Mouse (Mus musculus) forebrain, embryonic 15.5 days (tissue): ENCODE results near the gene Zfp275. TPM values are rescaled to one million over a fixed set of nuclear protein-coding genes. Genes with fewer than 3 reads are reported as not detected.
"Not testable (repeated sequence)": the region's sequence is repeated elsewhere in the genome, so short reads cannot be mapped to it uniquely, and the experiment has no call there.

ENCODE experiments used
- ATAC-seq: fragments of 200-750 bp; cut with Nextera tagmentation; replicated peaks from 2 replicates; pipeline ENCODE4 v1.8.0; 2017; ENCODE audit warnings: mild to moderate bottlenecking, moderate TSS enrichment, moderate library complexity
- H3K27ac ChIP-seq: fragments of 300-500 bp; sonication (generic); replicated peaks from 2 replicates; pipeline ENCODE4 v1.5.1; 2015; ENCODE audit warnings: mild to moderate bottlenecking, inconsistent platforms
- H3K27me3 ChIP-seq: fragments of 300-500 bp; sonication (generic); 2 replicates; pipeline ENCODE4 v1.6.1; 2015; ENCODE audit warnings: inconsistent platforms
- H3K36me3 ChIP-seq: fragments of 300-500 bp; sonication (generic); 2 replicates; pipeline ENCODE4 v1.6.1; 2015; ENCODE audit warnings: mild to moderate bottlenecking, inconsistent platforms
- H3K4me1 ChIP-seq: fragments of 300-500 bp; sonication (generic); 2 replicates; pipeline ENCODE4 v1.6.1; 2015; ENCODE audit warnings: inconsistent platforms
- H3K4me2 ChIP-seq: fragments of 300-500 bp; sonication (generic); replicated peaks from 2 replicates; pipeline ENCODE4 v1.6.1; 2015; ENCODE audit warnings: mild to moderate bottlenecking, inconsistent platforms
- H3K4me3 ChIP-seq: fragments of 300-500 bp; sonication (generic); 2 replicates; pipeline ENCODE4 v1.5.1; 2015; ENCODE audit warnings: mild to moderate bottlenecking, inconsistent platforms
- H3K9ac ChIP-seq: fragments of 300-500 bp; sonication (generic); replicated peaks from 2 replicates; pipeline ENCODE4 v1.6.1; 2015; ENCODE audit warnings: mild to moderate bottlenecking, inconsistent platforms
- H3K9me3 ChIP-seq: fragments of 300-500 bp; sonication (generic); 2 replicates; pipeline ENCODE4 v1.6.1; 2016; ENCODE audit warnings: inconsistent platforms
- WGBS: fragments of 180-500 bp; shearing (Covaris S2); methylation state at CpG from one replicate; pipeline ENCODE4 v1.1.7; 2015; ENCODE audit warnings: mixed read lengths; 5-methylcytosine and 5-hydroxymethylcytosine counted together
- polyA plus RNA-seq: library from polyadenylated mRNA; unstranded; fragments of >200 nt; fragmentation: Nextera tagmentation; extraction: Ambion mirVana; gene quantifications from 2 replicates; pipeline ENCODE4 v1.2.1, GENCODE M21; 2015

The Zfp275 gene
- polyA plus RNA-seq, 1 experiment from 2014 or later: 12.0 TPM

DNA sequence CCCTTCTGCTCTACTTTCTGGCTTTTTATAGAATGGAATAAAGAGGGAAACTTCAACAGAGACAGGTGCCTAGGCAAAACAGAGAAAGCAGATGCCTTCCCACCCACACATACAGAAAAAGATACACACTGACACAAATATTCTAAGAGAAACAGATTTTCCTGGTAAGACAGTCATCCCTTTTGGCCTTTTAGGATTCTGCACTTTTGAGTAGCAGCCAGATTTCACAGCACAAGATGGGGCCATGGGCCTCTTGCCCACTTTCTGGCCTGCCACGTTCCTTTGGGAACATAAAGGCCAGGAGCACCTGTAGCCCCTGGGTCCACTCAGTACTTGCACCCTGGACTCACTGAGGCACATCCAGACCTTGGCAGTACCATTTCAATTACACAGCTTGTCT is 1.9 kb downstream of the Zfp275 start:
- H3K36me3 ChIP-seq: no peaks in the 10 kb centered on the region
- ATAC-seq: no peak
- WGBS: 83% methylated on average over 1 of the region's 1 CpGs
- H3K4me1 ChIP-seq: peaks cover 5% of the 10 kb centered on the region
- no peaks in the 10 kb centered on the region for H3K9me3 ChIP-seq
- H3K4me3 ChIP-seq: no peak overlapping the region
- no peak overlapping the region for H3K4me2 ChIP-seq
- H3K27ac ChIP-seq: no peak overlapping the region
- no peaks in the 10 kb centered on the region for H3K27me3 ChIP-seq
- H3K9ac ChIP-seq: no peak overlapping the region

- H3K27ac ChIP-seq: no peak overlapping the region
- WGBS: 91% methylated on average over 2 of the region's 2 CpGs
- H3K9ac ChIP-seq: no peak overlapping the region
- no peaks in the 10 kb centered on the region for H3K9me3 ChIP-seq
- peaks cover 35% of the 10 kb centered on the region for H3K36me3 ChIP-seq
- no peak overlapping the region for H3K4me3 ChIP-seq
- H3K4me2 ChIP-seq: no peak overlapping the region
- no peaks in the 10 kb centered on the region for H3K4me1 ChIP-seq
- no peak for ATAC-seq
- H3K27me3 ChIP-seq: no peaks in the 10 kb centered on the region
These were observed 13.7 kb downstream of the Zfp275 start for GRCm38 (mm10) chrX:73356163-73356562.

GRCm38 (mm10) chrX:73356719-73357118 is 14.3 kb downstream of the Zfp275 start:
- WGBS: 64% methylated on average over 1 of the region's 1 CpGs
- no peak overlapping the region for H3K9ac ChIP-seq
- H3K4me1 ChIP-seq: no peaks in the 10 kb centered on the region
- ATAC-seq: no peak
- peaks cover 32% of the 10 kb centered on the region for H3K36me3 ChIP-seq
- no peaks in the 10 kb centered on the region for H3K27me3 ChIP-seq
- no peak overlapping the region for H3K4me3 ChIP-seq
- H3K4me2 ChIP-seq: no peak overlapping the region
- no peaks in the 10 kb centered on the region for H3K9me3 ChIP-seq
- no peak overlapping the region for H3K27ac ChIP-seq

GRCm38 (mm10) chrX:73363291-73363690 is 20.9 kb downstream of the Zfp275 start:
- no peaks in the 10 kb centered on the region for H3K36me3 ChIP-seq
- no peaks in the 10 kb centered on the region for H3K9me3 ChIP-seq
- ATAC-seq: no peak
- H3K4me2 ChIP-seq: no peak overlapping the region
- no peak overlapping the region for H3K27ac ChIP-seq
- no peak overlapping the region for H3K4me3 ChIP-seq
- H3K9ac ChIP-seq: no peak overlapping the region
- no peaks in the 10 kb centered on the region for H3K4me1 ChIP-seq
- H3K27me3 ChIP-seq: no peaks in the 10 kb centered on the region

DNA sequence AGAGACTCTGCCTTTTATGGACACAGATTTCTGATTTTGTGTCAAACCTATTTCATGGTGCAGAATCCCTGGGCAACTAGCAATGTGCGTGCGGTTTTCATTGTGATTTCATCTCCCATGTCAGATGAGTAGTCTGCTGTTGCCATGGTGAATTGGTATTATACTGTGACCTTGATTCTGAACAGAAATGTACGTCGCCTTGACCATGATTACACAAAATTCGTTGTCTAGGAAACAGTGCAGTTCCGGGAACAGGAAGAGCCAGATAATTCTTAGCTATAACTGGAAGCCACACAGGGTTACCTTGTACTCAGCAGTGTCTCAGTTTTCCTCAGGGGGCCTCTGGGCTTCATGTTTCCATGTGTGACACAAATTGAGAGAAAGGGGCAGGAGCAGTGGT is 42.0 kb downstream of the Zfp275 start:
- H3K27ac ChIP-seq: peak overlapping the region; percentile 40; the same call in 1 of the 2 replicates

DNA sequence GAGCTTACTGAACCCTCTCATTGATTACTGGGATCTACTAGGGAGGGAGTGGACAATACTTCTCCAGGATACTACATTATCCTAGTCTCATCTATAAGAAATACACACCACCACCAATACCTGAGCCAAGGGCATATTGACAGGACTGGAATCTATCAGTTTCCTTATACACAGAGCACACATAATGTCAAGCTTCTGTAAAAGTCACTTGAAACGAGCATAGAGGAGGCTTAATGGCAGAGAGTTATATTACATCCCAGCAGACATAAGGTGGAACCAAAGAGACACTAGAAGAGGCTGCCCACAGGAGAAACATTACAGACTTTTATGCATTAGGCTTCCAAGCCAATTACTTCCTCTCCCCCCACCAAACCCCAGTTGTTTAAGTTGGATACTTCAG is 42.5 kb downstream of the Zfp275 start:
- no peak overlapping the region for H3K9ac ChIP-seq
- H3K4me1 ChIP-seq: no peaks in the 10 kb centered on the region
- no peaks in the 10 kb centered on the region for H3K36me3 ChIP-seq
- H3K4me3 ChIP-seq: no peak overlapping the region
- no peak for ATAC-seq
- peak overlapping the region; percentile 40; the same call in 1 of the 2 replicates for H3K27ac ChIP-seq
- H3K9me3 ChIP-seq: no peaks in the 10 kb centered on the region
- no peak overlapping the region for H3K4me2 ChIP-seq
- H3K27me3 ChIP-seq: no peaks in the 10 kb centered on the region
- 46% methylated on average over 1 of the region's 1 CpGs for WGBS

More for the DNA sequence above, 42.0 kb downstream of the Zfp275 start:
- no peaks in the 10 kb centered on the region for H3K27me3 ChIP-seq
- H3K36me3 ChIP-seq: no peaks in the 10 kb centered on the region
- H3K4me3 ChIP-seq: no peak overlapping the region
- H3K9ac ChIP-seq: no peak overlapping the region
- WGBS: 68% methylated on average over 6 of the region's 6 CpGs
- H3K4me1 ChIP-seq: no peaks in the 10 kb centered on the region
- H3K9me3 ChIP-seq: no peaks in the 10 kb centered on the region
- no peak overlapping the region for H3K4me2 ChIP-seq
- ATAC-seq: peak; percentile 67

GRCm38 (mm10) chrX:73391481-73391880 is 49.1 kb downstream of the Zfp275 start:
- WGBS: 82% methylated on average over 4 of the region's 4 CpGs
- Histone ChIP-seq H3K4me1 (no peaks in the 10 kb centered on the region), H3K27ac (no peak overlapping the region), H3K9me3 (no peaks in the 10 kb centered on the region), H3K36me3 (no peaks in the 10 kb centered on the region), H3K4me2 (no peak overlapping the region), H3K9ac (no peak overlapping the region), H3K27me3 (no peaks in the 10 kb centered on the region), H3K4me3 (no peak overlapping the region)
- ATAC-seq: no peak

DNA sequence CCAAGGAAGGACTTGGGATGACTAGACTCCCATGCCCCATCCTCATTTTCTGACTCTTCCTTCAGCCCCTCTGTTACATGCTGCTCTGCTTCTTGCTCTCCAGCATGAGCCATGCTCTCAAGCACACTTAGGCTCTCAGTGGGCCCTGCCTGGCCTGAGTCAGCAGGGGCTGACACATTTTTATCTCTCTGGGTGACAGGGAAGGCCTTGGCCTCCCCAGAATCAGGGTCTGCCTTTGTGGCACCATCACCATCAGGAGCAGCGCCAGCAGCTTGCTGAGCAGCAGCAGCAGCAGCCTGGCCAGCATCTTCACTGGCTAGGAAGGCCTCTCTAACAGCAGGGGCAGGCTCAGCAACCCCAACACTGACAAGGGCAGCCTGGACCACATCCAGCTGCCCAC is 54.0 kb downstream of the Zfp275 start:
- H3K4me1 ChIP-seq: no peaks in the 10 kb centered on the region

DNA sequence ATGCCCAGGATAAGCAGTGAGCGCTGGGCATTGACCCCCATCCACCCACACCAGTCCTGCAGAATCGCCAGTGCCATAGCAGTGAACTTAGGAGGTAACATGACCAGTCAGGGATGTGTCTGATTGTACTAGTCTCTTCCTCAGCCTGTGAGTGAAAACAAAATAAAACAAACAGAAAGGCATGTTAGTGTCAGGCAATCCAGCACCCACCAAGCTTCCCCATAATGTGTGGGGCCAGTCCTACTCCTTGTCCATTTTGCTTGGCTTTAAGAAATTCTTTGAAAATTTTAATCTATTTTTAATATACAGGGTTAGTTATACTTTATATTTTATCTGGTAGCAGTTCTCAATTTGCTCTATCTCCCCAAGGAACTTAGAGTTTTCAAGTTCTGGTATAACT is 56.2 kb downstream of the Zfp275 start, which contains the start of gene Gm18336:
Gene Gm18336, minus strand, starts transcription at position 101 of the 400 bp plus-strand sequence.
- H3K36me3 ChIP-seq, H3K4me2 ChIP-seq, H3K4me1 ChIP-seq, H3K4me3 ChIP-seq, H3K9me3 ChIP-seq, H3K9ac ChIP-seq, H3K27me3 ChIP-seq, ATAC-seq, H3K27ac ChIP-seq: not testable (repeated sequence)
- 77% methylated on average over 2 of the region's 2 CpGs for WGBS

More for the DNA sequence above, 54.0 kb downstream of the Zfp275 start:
- Histone ChIP-seq H3K4me3 (no peak overlapping the region), H3K36me3 (no peaks in the 10 kb centered on the region), H3K4me2 (no peak overlapping the region), H3K9ac (no peak overlapping the region), H3K9me3 (no peaks in the 10 kb centered on the region), H3K27me3 (no peaks in the 10 kb centered on the region), H3K27ac (no peak overlapping the region)
- no peak for ATAC-seq
- WGBS: 78% methylated on average over 1 of the region's 1 CpGs

DNA sequence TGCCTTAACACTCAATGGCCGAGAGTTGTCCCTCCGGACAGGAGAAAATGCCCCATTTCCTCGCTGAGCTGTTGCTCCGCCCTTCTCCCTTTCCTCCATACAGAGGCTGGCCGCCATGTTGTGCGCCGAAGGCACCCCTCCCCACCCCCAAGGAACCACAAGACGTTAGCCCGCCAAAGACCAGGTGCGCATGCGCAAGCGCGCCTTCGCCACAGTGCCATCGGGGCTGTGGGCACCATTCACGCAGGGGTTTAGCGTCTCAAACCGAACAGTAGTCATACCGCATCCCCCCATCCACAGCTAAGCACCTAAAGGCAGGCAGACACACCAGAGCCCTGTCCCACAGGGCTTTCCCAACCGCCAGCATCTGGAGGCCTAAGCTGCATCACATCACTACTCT is 58.5 kb downstream of the Zfp275 start:
- no peak for ATAC-seq
- WGBS: 90% methylated on average over 20 of the region's 20 CpGs
- Histone ChIP-seq H3K36me3 (no peaks in the 10 kb centered on the region), H3K27me3 (no peaks in the 10 kb centered on the region), H3K4me3 (no peak overlapping the region), H3K9ac (no peak overlapping the region), H3K9me3 (no peaks in the 10 kb centered on the region), H3K27ac (no peak overlapping the region), H3K4me1 (no peaks in the 10 kb centered on the region), H3K4me2 (no peak overlapping the region)

DNA sequence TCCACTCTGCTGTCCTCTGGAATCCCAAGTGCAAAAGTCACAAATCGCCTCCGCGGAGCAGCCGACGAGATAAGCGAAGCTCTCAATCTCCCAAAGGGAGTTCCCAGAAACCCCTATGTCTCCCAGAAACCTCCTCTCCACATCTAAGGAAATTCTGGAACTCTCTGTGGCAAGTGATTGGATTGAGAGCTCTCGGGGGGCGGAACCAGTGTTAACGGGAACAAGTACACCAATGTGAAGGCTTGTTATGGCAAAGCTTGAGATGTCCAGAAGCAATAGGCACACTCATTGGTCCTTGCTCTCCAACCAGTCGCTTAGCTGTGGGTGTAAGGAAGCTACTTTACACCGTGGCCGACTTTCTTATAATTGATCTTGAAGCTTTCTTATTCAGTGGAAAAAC is 59.2 kb downstream of the Zfp275 start:
- no peak overlapping the region for H3K9ac ChIP-seq
- no peaks in the 10 kb centered on the region for H3K4me1 ChIP-seq
- ATAC-seq: no peak
- H3K4me3 ChIP-seq: no peak overlapping the region
- no peak overlapping the region for H3K27ac ChIP-seq
- H3K4me2 ChIP-seq: no peak overlapping the region
- H3K27me3 ChIP-seq: no peaks in the 10 kb centered on the region
- 90% methylated on average over 12 of the region's 12 CpGs for WGBS
- no peaks in the 10 kb centered on the region for H3K9me3 ChIP-seq
- no peaks in the 10 kb centered on the region for H3K36me3 ChIP-seq
